Mouse (Mus musculus) forebrain, embryonic 10.5 days (tissue): ENCODE data around the gene Astn1. TPM values are rescaled to one million over a fixed set of nuclear protein-coding genes. Genes with fewer than 3 reads are reported as not detected.

Experiments
- DNase-seq: peaks from one replicate; pipeline ENCODE4 v3.0.0-alpha.2; 2017; ENCODE audit warnings: low spot score; ENCODE audit errors: extremely low spot score
- H3K27ac ChIP-seq: fragments of 300-500 bp; sonication (generic); 2 replicates; pipeline ENCODE4 v1.5.1; 2016; ENCODE audit warnings: mild to moderate bottlenecking
- H3K27me3 ChIP-seq: fragments of 300-500 bp; sonication (generic); 2 replicates; pipeline ENCODE4 v1.6.1; 2016; ENCODE audit warnings: mild to moderate bottlenecking; ENCODE audit not compliant: poor library complexity, severe bottlenecking
- H3K36me3 ChIP-seq: fragments of 300-500 bp; sonication (generic); replicated peaks from 2 replicates; pipeline ENCODE4 v1.6.1; 2016; ENCODE audit warnings: mild to moderate bottlenecking, moderate library complexity
- H3K4me1 ChIP-seq: fragments of 300-500 bp; sonication (generic); 2 replicates; pipeline ENCODE4 v1.6.1; 2016
- H3K4me3 ChIP-seq: fragments of 300-500 bp; sonication (generic); 2 replicates; pipeline ENCODE4 v1.5.1; 2016; ENCODE audit warnings: mild to moderate bottlenecking, moderate library complexity
- H3K9me3 ChIP-seq: fragments of 300-500 bp; sonication (generic); 2 replicates; pipeline ENCODE4 v1.6.1; 2016; ENCODE audit warnings: mild to moderate bottlenecking, moderate library complexity
- WGBS: fragments of 180-500 bp; shearing (Covaris S2); methylation state at CpG from one replicate; pipeline ENCODE4 v1.1.7; 2016; 5-methylcytosine and 5-hydroxymethylcytosine counted together
- polyA plus RNA-seq: library from polyadenylated mRNA; unstranded; fragments of >200 nt; fragmentation: Nextera tagmentation; extraction: Ambion mirVana; gene quantifications from 2 replicates; pipeline ENCODE4 v1.2.1, GENCODE M21; 2016

The Astn1 gene
- polyA plus RNA-seq, 1 experiment from 2014 or later = 8.2 TPM

GRCm38 (mm10) chr1:158549616-158550015, 187.5 kb downstream of the Astn1 start:
- H3K36me3 ChIP-seq = no peaks in the 10 kb centered on the region
- WGBS = 92% methylated on average over 2 of the region's 2 CpGs
- DNase-seq = no peak
- no peak overlapping the region for H3K27ac ChIP-seq
- no peaks in the 10 kb centered on the region for H3K9me3 ChIP-seq
- H3K27me3 ChIP-seq = peaks cover 7% of the 10 kb centered on the region
- H3K4me3 ChIP-seq = no peak overlapping the region
- peaks cover 81% of the 10 kb centered on the region for H3K4me1 ChIP-seq

DNA sequence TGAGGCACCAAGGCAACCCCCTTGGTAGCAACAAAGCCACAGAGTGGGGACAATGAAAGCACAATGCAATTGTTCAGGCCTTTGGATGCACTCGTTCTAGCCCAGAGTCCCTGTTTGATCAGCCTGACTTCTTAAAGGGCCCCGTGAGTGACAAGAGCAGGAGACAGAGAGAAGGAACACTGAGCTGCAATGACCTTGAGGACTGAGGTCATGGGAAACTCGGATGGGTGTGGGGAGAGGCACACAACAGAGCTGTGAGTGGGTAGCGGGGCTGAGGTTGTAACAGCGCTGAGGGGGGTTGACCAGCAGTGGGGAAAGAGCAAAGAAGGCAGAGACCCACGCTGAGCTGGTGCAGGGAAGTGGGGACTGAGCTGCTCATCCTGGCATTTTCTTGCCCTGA, 189.9 kb downstream of the Astn1 start:
- Histone ChIP-seq H3K4me1 (peaks cover 76% of the 10 kb centered on the region), H3K4me3 (no peak overlapping the region), H3K27me3 (peaks cover 15% of the 10 kb centered on the region), H3K27ac (peak overlapping the region; percentile 69), H3K9me3 (no peaks in the 10 kb centered on the region), H3K36me3 (no peaks in the 10 kb centered on the region)
- 42% methylated on average over 6 of the region's 6 CpGs for WGBS
- DNase-seq = no peak

DNA sequence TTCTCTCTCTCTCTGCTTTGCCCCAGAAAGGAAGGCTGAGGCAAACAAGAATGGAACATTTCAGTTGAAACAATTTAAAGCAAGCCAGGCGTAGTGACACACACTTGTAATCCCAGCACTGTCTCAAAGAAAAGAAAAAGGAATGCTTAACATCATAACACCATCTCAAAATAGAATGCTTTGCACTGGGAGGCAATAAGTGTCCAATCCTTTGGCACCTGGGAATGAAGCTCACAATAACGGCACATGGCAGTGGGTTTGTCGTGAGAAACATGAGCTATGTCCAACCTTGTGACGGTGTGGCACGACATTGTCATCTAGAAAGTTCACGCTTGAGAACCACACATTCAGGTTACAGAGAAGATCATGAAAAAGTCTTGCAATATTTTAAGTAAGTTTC, 191.3 kb downstream of the Astn1 start:
- H3K27me3 ChIP-seq = peaks cover 15% of the 10 kb centered on the region
- no peaks in the 10 kb centered on the region for H3K36me3 ChIP-seq
- peak overlapping the region; percentile 71 for H3K27ac ChIP-seq
- H3K4me1 ChIP-seq = peaks cover 62% of the 10 kb centered on the region
- no peak for DNase-seq
- no peaks in the 10 kb centered on the region for H3K9me3 ChIP-seq
- 86% methylated on average over 6 of the region's 6 CpGs for WGBS
- no peak overlapping the region for H3K4me3 ChIP-seq

DNA sequence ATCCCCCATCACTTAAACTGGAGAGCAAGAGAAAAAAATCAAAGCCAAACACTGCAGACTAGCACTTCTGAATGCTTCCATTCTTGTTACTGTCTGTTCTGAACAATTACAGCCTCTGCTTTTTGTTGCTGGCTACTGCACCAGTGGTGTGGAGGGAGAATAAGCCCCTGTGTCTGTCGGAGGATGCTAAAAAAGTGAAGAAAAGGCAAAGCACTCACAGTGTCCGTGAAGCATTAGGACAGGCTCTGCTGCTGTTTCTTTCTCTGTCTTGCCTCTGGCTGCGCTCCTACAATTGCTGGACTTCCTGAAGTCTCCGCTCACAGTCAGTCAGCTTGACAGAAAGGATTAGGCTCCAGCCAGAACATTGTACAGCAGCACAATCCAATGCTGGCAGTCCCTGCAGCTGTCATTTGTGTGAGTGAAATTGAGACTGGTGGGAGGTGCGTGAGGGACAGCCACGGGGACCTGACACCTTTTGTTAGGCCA, 192.0 kb downstream of the Astn1 start:
- Histone ChIP-seq H3K4me1 (peaks cover 55% of the 10 kb centered on the region), H3K27ac (peak overlapping the region; percentile 71), H3K36me3 (no peaks in the 10 kb centered on the region), H3K27me3 (peaks cover 15% of the 10 kb centered on the region), H3K9me3 (no peaks in the 10 kb centered on the region), H3K4me3 (peak overlapping the region; percentile 27)
- peak; percentile 49 for DNase-seq
- WGBS = 3% methylated on average over 6 of the region's 6 CpGs

DNA sequence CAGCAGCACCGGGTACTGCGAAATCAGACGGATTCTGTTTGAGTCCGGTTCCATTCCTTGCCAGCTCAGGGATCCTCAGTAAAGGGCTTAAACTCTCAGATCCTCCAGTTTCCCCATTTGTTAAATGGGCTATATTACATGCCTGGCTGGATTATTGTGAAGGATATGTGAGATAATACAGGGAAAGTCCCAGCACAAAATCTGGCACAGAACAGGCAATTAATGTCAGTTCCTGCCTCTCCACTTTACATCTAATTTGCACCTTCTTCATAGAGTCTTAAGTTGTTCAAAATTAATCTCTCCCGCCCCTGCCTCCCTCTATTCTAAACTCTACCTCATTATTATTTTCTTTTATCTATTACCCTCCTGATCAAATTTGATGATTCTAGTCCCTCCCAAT, 211.1 kb downstream of the Astn1 start:
- Histone ChIP-seq H3K4me3 (no peak overlapping the region), H3K27me3 (no peaks in the 10 kb centered on the region), H3K9me3 (no peaks in the 10 kb centered on the region), H3K27ac (no peak overlapping the region), H3K4me1 (no peaks in the 10 kb centered on the region), H3K36me3 (peaks cover 6% of the 10 kb centered on the region; the same call in 1 of the 2 replicates)
- DNase-seq = no peak
- WGBS = 92% methylated on average over 5 of the region's 5 CpGs

DNA sequence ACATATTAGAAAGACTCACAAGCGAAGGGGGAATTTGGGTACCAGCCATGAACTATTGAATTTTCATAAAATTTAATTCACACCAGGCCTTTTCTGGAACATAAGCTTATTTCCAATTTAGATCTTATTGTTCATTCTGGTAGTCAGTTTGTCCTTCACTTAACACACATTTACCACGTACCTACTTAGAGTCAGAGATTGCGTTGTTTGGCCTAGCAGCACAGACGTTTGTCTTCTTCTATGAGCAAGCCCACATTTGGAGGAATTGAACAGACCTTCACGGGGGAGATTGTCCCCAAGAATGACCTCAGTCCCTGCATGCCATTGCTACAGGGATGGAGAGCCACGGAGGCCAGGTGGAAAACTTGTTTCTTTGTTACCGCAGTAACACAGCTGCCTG, 211.5 kb downstream of the Astn1 start:
- Histone ChIP-seq H3K27me3 (no peaks in the 10 kb centered on the region), H3K27ac (no peak overlapping the region), H3K4me3 (no peak overlapping the region), H3K36me3 (peaks cover 6% of the 10 kb centered on the region; the same call in 1 of the 2 replicates), H3K9me3 (no peaks in the 10 kb centered on the region), H3K4me1 (no peaks in the 10 kb centered on the region)
- DNase-seq = no peak
- WGBS = 90% methylated on average over 7 of the region's 7 CpGs

GRCm38 (mm10) chr1:158575997-158576396, 213.9 kb downstream of the Astn1 start:
- Histone ChIP-seq H3K4me1 (no peaks in the 10 kb centered on the region), H3K9me3 (no peaks in the 10 kb centered on the region), H3K27me3 (no peaks in the 10 kb centered on the region), H3K27ac (no peak overlapping the region), H3K4me3 (no peak overlapping the region), H3K36me3 (peaks cover 6% of the 10 kb centered on the region; the same call in 1 of the 2 replicates)
- 67% methylated on average over 1 of the region's 1 CpGs for WGBS
- no peak for DNase-seq

DNA sequence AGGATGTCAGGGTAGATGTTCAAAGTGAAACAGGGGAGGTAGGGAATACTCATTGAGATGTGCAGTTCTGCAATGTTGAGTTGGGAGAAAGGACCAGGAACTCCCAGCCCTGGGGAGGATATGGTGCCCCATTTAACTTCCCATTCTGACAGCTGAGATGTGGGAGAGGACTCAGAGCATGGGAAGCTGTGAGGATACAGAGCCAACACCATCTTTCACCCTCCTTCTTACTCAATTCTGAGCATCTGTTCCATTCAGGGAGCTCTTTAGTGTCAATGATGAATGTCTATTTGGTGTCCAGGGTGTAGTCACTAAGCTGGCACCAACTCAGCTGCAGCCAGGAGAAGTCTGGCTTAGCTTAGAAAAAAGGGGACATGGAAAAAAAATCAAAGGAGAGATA, 219.7 kb downstream of the Astn1 start:
- no peaks in the 10 kb centered on the region; the same call in 1 of the 2 replicates for H3K36me3 ChIP-seq
- H3K27me3 ChIP-seq = no peaks in the 10 kb centered on the region
- H3K9me3 ChIP-seq = no peaks in the 10 kb centered on the region
- no peak for DNase-seq
- H3K27ac ChIP-seq = no peak overlapping the region
- no peak overlapping the region for H3K4me3 ChIP-seq
- H3K4me1 ChIP-seq = no peaks in the 10 kb centered on the region

- Histone ChIP-seq H3K27me3 (no peaks in the 10 kb centered on the region), H3K9me3 (no peaks in the 10 kb centered on the region), H3K4me3 (no peak overlapping the region), H3K4me1 (no peaks in the 10 kb centered on the region), H3K36me3 (peaks cover 8% of the 10 kb centered on the region), H3K27ac (no peak overlapping the region)
- 93% methylated on average over 3 of the region's 3 CpGs for WGBS
- DNase-seq = no peak
Measured at GRCm38 (mm10) chr1:158588903-158589302, 226.8 kb downstream of the Astn1 start.

DNA sequence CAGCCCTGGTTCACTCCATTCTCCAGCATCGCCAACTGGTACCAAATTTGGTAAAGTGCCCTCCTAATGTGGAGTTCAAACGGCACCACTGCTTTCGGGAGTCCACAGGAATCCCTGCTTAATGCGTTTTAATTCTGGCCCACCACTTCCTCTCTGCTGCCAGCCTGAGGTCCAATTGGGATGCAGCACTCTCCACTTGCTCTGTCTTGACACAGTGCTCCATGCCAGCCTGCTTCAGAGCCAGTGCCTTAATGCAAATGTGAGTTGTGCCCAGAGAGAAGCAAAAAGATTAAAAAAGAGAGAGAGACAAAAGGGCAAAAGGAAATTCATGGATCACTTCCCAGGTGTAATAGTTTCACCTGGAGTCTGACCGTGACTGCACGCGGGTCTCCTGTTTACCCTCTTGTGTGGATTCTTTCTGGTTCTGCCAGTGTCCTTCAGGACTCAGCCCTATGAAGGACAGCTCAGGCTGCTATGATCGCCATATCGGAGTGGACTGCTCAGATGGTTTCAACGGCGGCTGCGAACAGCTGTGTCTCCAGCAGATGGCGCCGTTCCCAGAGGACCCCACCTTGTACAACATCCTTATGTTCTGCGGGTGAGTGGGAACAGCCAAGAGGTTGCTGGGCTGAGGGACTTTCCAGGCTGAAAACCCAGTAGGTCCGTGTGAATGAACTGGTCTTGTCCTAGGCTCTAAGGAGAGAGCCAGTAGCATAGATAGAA, 234.8 kb downstream of the Astn1 start:
- H3K27ac ChIP-seq = no peak overlapping the region
- no peaks in the 10 kb centered on the region for H3K9me3 ChIP-seq
- H3K4me3 ChIP-seq = no peak overlapping the region
- H3K27me3 ChIP-seq = no peaks in the 10 kb centered on the region
- H3K36me3 ChIP-seq = peaks cover 9% of the 10 kb centered on the region; the same call in 1 of the 2 replicates
- DNase-seq = peak; percentile 55
- 45% methylated on average over 16 of the region's 16 CpGs for WGBS
- H3K4me1 ChIP-seq = no peaks in the 10 kb centered on the region

GRCm38 (mm10) chr1:158597996-158598395, 235.9 kb downstream of the Astn1 start:
- Histone ChIP-seq H3K9me3 (no peaks in the 10 kb centered on the region), H3K27me3 (no peaks in the 10 kb centered on the region), H3K36me3 (0 out of 2 replicates have a peak, but pooled peaks cover 3% of the 10 kb centered on the region), H3K27ac (no peak overlapping the region), H3K4me1 (peaks cover 4% of the 10 kb centered on the region), H3K4me3 (no peak overlapping the region)
- WGBS = 81% methylated on average over 7 of the region's 7 CpGs
- DNase-seq = no peak

GRCm38 (mm10) chr1:158599435-158599834, 237.4 kb downstream of the Astn1 start:
- no peak overlapping the region for H3K27ac ChIP-seq
- peaks cover 8% of the 10 kb centered on the region for H3K4me1 ChIP-seq
- WGBS = 83% methylated on average over 2 of the region's 2 CpGs
- DNase-seq = no peak
- H3K4me3 ChIP-seq = no peak overlapping the region
- no peaks in the 10 kb centered on the region for H3K9me3 ChIP-seq
- H3K36me3 ChIP-seq = 0 out of 2 replicates have a peak, but pooled peaks cover 2% of the 10 kb centered on the region
- no peaks in the 10 kb centered on the region for H3K27me3 ChIP-seq

- no peak overlapping the region for H3K4me3 ChIP-seq
- peaks cover 8% of the 10 kb centered on the region for H3K4me1 ChIP-seq
- 0 out of 2 replicates have a peak, but pooled peaks cover 6% of the 10 kb centered on the region for H3K36me3 ChIP-seq
- H3K9me3 ChIP-seq = no peaks in the 10 kb centered on the region
- 21% methylated on average over 2 of the region's 2 CpGs for WGBS
- no peak for DNase-seq
- H3K27me3 ChIP-seq = no peaks in the 10 kb centered on the region
- no peak overlapping the region for H3K27ac ChIP-seq
Measured at GRCm38 (mm10) chr1:158603056-158603455, 241.0 kb downstream of the Astn1 start.
